Mouse (Mus musculus) liver, embryonic 16.5 days (tissue): ENCODE measurements around the gene Fbxw22. TPM values are rescaled to one million over a fixed set of nuclear protein-coding genes. Genes with fewer than 3 reads are reported as not detected.
"Not testable (repeated sequence)": the region's sequence is repeated elsewhere in the genome, so short reads cannot be mapped to it uniquely, and the experiment has no call there.

Source experiments
- ATAC-seq: fragments of 200-750 bp; cut with Nextera tagmentation; 2 replicates; pipeline ENCODE4 v1.8.0; 2017; ENCODE audit warnings: low read depth, mild to moderate bottlenecking, moderate number of reproducible peaks, moderate library complexity
- H3K27ac ChIP-seq: fragments of 300-500 bp; sonication (generic); 2 replicates; pipeline ENCODE4 v1.5.1; 2014; ENCODE audit warnings: mild to moderate bottlenecking, low read length
- H3K27me3 ChIP-seq: fragments of 300-500 bp; sonication (generic); 2 replicates; pipeline ENCODE4 v1.6.1; 2014; ENCODE audit warnings: low read depth, low read length, mixed read lengths; ENCODE audit not compliant: control insufficient read depth, insufficient read depth
- H3K36me3 ChIP-seq: fragments of 300-500 bp; sonication (generic); 2 replicates; pipeline ENCODE4 v1.6.1; 2014; ENCODE audit warnings: mild to moderate bottlenecking; ENCODE audit not compliant: control insufficient read depth, insufficient read depth
- H3K4me1 ChIP-seq: fragments of 300-500 bp; sonication (generic); 2 replicates; pipeline ENCODE4 v1.6.1; 2014; ENCODE audit warnings: low read depth, low read length, mixed read lengths; ENCODE audit not compliant: control insufficient read depth
- H3K4me2 ChIP-seq: fragments of 300-500 bp; sonication (generic); 2 replicates; pipeline ENCODE4 v1.6.1; 2014; ENCODE audit warnings: low read depth, low read length, mixed read lengths
- H3K4me3 ChIP-seq: fragments of 300-500 bp; sonication (generic); 2 replicates; pipeline ENCODE4 v1.5.1; 2014; ENCODE audit warnings: low read depth, mild to moderate bottlenecking, low read length
- H3K9ac ChIP-seq: fragments of 300-500 bp; sonication (generic); 2 replicates; pipeline ENCODE4 v1.6.1; 2014; ENCODE audit warnings: low read depth, low read length
- H3K9me3 ChIP-seq: fragments of 300-500 bp; sonication (generic); replicated peaks from 2 replicates; pipeline ENCODE4 v1.6.1; 2016; ENCODE audit warnings: low read length; ENCODE audit not compliant: control insufficient read depth
- WGBS: fragments of 180-500 bp; shearing (Covaris S2); extraction: QIAGEN DNeasy Blood & Tissue Kit; methylation state at CpG from one replicate; pipeline ENCODE4 v1.1.7; 2014; ENCODE audit not compliant: insufficient replicate concordance; 5-methylcytosine and 5-hydroxymethylcytosine counted together
- polyA plus RNA-seq: library from polyadenylated mRNA; unstranded; fragments of >200 nt; fragmentation: Nextera tagmentation; extraction: Ambion mirVana; gene quantifications from 2 replicates; pipeline ENCODE4 v1.2.1, GENCODE M21; 2015

The Fbxw22 gene
- polyA plus RNA-seq, result not detected in 2 replicates

DNA sequence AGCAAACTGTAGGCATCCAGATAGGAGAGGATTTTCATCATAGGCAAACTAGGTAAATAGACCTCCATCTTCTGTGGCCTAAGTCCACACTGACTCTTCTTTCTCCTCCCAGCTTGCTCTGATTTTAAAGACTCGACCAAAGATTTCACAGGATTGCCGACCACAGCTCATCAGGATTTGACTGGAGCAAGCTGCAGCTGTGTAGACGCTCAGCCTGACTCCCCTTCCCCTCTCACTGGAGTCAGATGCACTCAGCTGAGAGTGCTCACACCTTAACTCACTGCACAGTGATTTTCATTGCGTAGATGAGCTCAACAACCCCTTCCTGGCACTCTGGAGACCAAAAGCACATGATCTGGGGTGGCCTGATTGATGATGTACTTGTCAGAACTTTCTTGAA lies at the start of gene Fbxw22:
Gene Fbxw22 (minus strand): TSS at position 101 of the 400 bp plus-strand sequence.
- not testable (repeated sequence) for H3K4me3 ChIP-seq, H3K36me3 ChIP-seq, ATAC-seq, H3K27me3 ChIP-seq, H3K9me3 ChIP-seq, H3K27ac ChIP-seq, H3K9ac ChIP-seq, H3K4me2 ChIP-seq, H3K4me1 ChIP-seq
- WGBS, result 51% methylated on average over 4 of the region's 4 CpGs

- no peak for ATAC-seq
- no peaks in the 10 kb centered on the region for H3K27me3 ChIP-seq
- H3K4me1 ChIP-seq, result no peaks in the 10 kb centered on the region
- no peak within 1 kb of the TSS for H3K4me3 ChIP-seq
- H3K27ac ChIP-seq, result no peak within 1 kb of the TSS
- H3K4me2 ChIP-seq, result no peak within 1 kb of the TSS
- no peak within 1 kb of the TSS for H3K9ac ChIP-seq
- H3K36me3 ChIP-seq, result no peaks in the 10 kb centered on the region
- no peaks in the 10 kb centered on the region for H3K9me3 ChIP-seq
Measured at GRCm38 (mm10) chr9:109449040-109449439, 44.9 kb upstream of the Fbxw22 start, which contains the start of gene Fbxw16. TSS of gene Fbxw16 (minus strand) at chr9:109449140.

- Histone ChIP-seq H3K4me3 (no peak overlapping the region), H3K4me1 (no peaks in the 10 kb centered on the region), H3K27ac (no peak overlapping the region), H3K9ac (no peak overlapping the region), H3K9me3 (no peaks in the 10 kb centered on the region), H3K4me2 (no peak overlapping the region), H3K27me3 (no peaks in the 10 kb centered on the region), H3K36me3 (no peaks in the 10 kb centered on the region)
- WGBS, result 55% methylated on average over 1 of the region's 1 CpGs
- ATAC-seq, result no peak
Measured at GRCm38 (mm10) chr9:109432956-109433355, 28.9 kb upstream of the Fbxw22 start.

GRCm38 (mm10) chr9:109339559-109339958 lies 64.5 kb downstream of the Fbxw22 start, which contains the start of gene Fbxw28:
TSS of gene Fbxw28 (minus strand) at chr9:109339659.
- not testable (repeated sequence) for H3K27ac ChIP-seq, H3K27me3 ChIP-seq, H3K9ac ChIP-seq, H3K9me3 ChIP-seq, ATAC-seq, H3K36me3 ChIP-seq, H3K4me3 ChIP-seq, H3K4me1 ChIP-seq, H3K4me2 ChIP-seq
- WGBS, result no CpG with 5 or more reads among the region's 1 CpGs

Other genes starting within 250 kb of the Fbxw22 start
- not detected in 2 replicates for gene Fbxw21, start 242.3 kb downstream of the Fbxw22 start, polyA plus RNA-seq
- gene Fbxw13, start 208.3 kb downstream of the Fbxw22 start, polyA plus RNA-seq, result not detected in 2 replicates
- 0.09 TPM in 1 of 2 replicates, not detected in the other for gene Fbxw20, start 169.5 kb downstream of the Fbxw22 start, polyA plus RNA-seq
- gene Fbxw14, start 116.6 kb downstream of the Fbxw22 start, polyA plus RNA-seq, result not detected in 2 replicates
- gene Fbxw28, start 64.6 kb downstream of the Fbxw22 start, polyA plus RNA-seq, result not detected in 2 replicates
- not detected in 2 replicates for gene Fbxw16, start 44.8 kb upstream of the Fbxw22 start, polyA plus RNA-seq
- gene Fbxw19, start 91.6 kb upstream of the Fbxw22 start, polyA plus RNA-seq, result not detected in 2 replicates
- gene Fbxw15, start 164.0 kb upstream of the Fbxw22 start, polyA plus RNA-seq, result 0.06 and 0.11 TPM in 2 replicates
- gene Fbxw24, start 221.8 kb upstream of the Fbxw22 start, polyA plus RNA-seq, result not detected in 2 replicates